Mouse (Mus musculus): ENCODE measurements around the gene Tmem199. TPM values are rescaled to one million over a fixed set of nuclear protein-coding genes. Genes with fewer than 3 reads are reported as not detected.
"Not testable (repeated sequence)": the region's sequence is repeated elsewhere in the genome, so short reads cannot be mapped to it uniquely, and the experiment has no call there.

Tmem199 gene
- polyA plus RNA-seq, 1 experiment from 2014 or later: 56.9 TPM

- no peak overlapping the region for H3K4me2 ChIP-seq (replicated peaks; ENCODE audit: low read depth, low read length)
- peaks cover 19% of the 10 kb centered on the region for H3K36me3 ChIP-seq (ENCODE audit: insufficient read depth, low read length)
- no peak overlapping the region for H3K9ac ChIP-seq (replicated peaks; ENCODE audit: low read length)
- H3K9me3 ChIP-seq (ENCODE audit: low read length): no peaks in the 10 kb centered on the region
- H3K27me3 ChIP-seq (ENCODE audit: insufficient read depth, low read length): no peaks in the 10 kb centered on the region
- H3K27ac ChIP-seq (ENCODE audit: low read length): no peak overlapping the region
- WGBS: 73% methylated on average over 8 of the region's 8 CpGs
- peaks cover 13% of the 10 kb centered on the region for H3K4me1 ChIP-seq (ENCODE audit: insufficient read depth, low read length)
- ATAC-seq (ENCODE audit: low FRiP score, low TSS enrichment): no peak
- no peak overlapping the region for H3K4me3 ChIP-seq (ENCODE audit: low read length)
Measured at GRCm38 (mm10) chr11:78545181-78545580, 33.2 kb upstream of the Tmem199 start.

DNA sequence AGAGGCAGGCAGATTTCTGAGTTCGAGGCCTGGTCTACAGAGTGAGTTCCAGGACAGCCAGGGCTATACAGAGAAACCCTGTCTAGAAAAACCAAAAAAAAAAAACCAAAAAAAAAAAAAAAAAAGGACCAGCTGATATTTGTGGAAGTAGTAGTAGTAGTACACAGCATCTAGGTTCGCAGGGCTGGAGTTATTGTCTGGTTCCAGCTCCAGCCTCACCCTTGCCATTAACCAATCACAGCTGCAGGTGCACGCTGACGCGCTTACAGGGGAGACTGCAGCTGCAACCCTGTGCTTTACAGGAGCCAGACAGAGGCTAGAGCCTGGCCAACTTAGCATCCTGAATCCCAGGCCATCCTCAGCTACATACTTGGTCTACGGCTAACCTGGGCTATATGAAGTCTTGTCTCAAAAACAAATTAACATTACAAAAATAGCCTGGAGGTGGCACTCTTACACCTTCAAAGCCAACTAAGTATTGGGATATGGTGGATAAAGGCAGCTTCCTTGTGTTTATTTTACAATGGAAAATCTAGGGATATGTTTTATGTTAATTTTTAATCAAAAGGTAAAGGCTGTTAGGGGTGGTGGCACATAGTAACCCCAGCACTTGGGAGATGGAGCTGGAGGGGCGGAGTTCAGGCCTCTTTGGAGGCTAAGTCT is 32.6 kb upstream of the Tmem199 start:
- H3K4me1 ChIP-seq (ENCODE audit: insufficient read depth, low read length): peaks cover 10% of the 10 kb centered on the region
- no peak for ATAC-seq (ENCODE audit: low FRiP score, low TSS enrichment)
- peaks cover 24% of the 10 kb centered on the region for H3K36me3 ChIP-seq (ENCODE audit: insufficient read depth, low read length)
- no peaks in the 10 kb centered on the region for H3K9me3 ChIP-seq (ENCODE audit: low read length)
- no peak overlapping the region for H3K4me2 ChIP-seq (replicated peaks; ENCODE audit: low read depth, low read length)
- H3K27me3 ChIP-seq (ENCODE audit: insufficient read depth, low read length): no peaks in the 10 kb centered on the region
- WGBS: 94% methylated on average over 7 of the region's 7 CpGs
- no peak overlapping the region for H3K4me3 ChIP-seq (ENCODE audit: low read length)
- no peak overlapping the region for H3K27ac ChIP-seq (ENCODE audit: low read length)
- no peak overlapping the region for H3K9ac ChIP-seq (replicated peaks; ENCODE audit: low read length)

- no peak for ATAC-seq (ENCODE audit: low FRiP score, low TSS enrichment)
- Histone ChIP-seq H3K4me3 (ENCODE audit: low read length) (no peak overlapping the region), H3K27ac (ENCODE audit: low read length) (no peak overlapping the region), H3K9ac (replicated peaks; ENCODE audit: low read length) (no peak overlapping the region), H3K27me3 (ENCODE audit: insufficient read depth, low read length) (no peaks in the 10 kb centered on the region), H3K4me1 (ENCODE audit: insufficient read depth, low read length) (peaks cover 11% of the 10 kb centered on the region), H3K4me2 (replicated peaks; ENCODE audit: low read depth, low read length) (no peak overlapping the region), H3K36me3 (ENCODE audit: insufficient read depth, low read length) (peaks cover 25% of the 10 kb centered on the region), H3K9me3 (ENCODE audit: low read length) (no peaks in the 10 kb centered on the region)
- WGBS: 94% methylated on average over 3 of the region's 3 CpGs
Measured at GRCm38 (mm10) chr11:78540358-78540757, 28.4 kb upstream of the Tmem199 start.

DNA sequence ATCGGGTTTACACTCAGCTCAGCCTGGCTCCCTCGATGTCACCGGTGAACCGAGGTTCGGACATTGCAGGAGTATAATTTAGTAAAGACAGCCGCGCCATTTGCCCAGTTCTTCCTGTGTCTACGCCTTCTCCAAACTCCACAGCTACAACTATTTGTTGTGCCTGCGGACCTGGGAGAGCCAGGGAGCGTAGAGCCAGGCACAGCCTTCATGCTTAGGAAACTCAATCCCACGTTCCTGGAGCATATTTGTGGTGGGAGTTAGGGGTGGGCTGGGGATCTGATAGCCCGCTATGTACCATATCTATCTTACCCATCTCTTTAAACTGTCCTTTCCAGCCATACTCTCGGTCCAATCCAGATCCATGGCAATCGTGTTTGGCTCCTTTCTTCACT is 24.7 kb upstream of the Tmem199 start:
- ATAC-seq (ENCODE audit: low FRiP score, low TSS enrichment): peak; percentile 5
- 2% methylated on average over 14 of the region's 14 CpGs for WGBS
- peak overlapping the region; percentile 79 for H3K4me2 ChIP-seq (replicated peaks; ENCODE audit: low read depth, low read length)
- H3K27ac ChIP-seq (ENCODE audit: low read length): peak overlapping the region; percentile 82
- peak overlapping the region; percentile 88 for H3K9ac ChIP-seq (replicated peaks; ENCODE audit: low read length)
- peak overlapping the region; percentile 87 for H3K4me3 ChIP-seq (ENCODE audit: low read length)
- H3K4me1 ChIP-seq (ENCODE audit: insufficient read depth, low read length): peaks cover 18% of the 10 kb centered on the region
- H3K27me3 ChIP-seq (ENCODE audit: insufficient read depth, low read length): no peaks in the 10 kb centered on the region
- H3K9me3 ChIP-seq (ENCODE audit: low read length): no peaks in the 10 kb centered on the region
- H3K36me3 ChIP-seq (ENCODE audit: insufficient read depth, low read length): peaks cover 18% of the 10 kb centered on the region

DNA sequence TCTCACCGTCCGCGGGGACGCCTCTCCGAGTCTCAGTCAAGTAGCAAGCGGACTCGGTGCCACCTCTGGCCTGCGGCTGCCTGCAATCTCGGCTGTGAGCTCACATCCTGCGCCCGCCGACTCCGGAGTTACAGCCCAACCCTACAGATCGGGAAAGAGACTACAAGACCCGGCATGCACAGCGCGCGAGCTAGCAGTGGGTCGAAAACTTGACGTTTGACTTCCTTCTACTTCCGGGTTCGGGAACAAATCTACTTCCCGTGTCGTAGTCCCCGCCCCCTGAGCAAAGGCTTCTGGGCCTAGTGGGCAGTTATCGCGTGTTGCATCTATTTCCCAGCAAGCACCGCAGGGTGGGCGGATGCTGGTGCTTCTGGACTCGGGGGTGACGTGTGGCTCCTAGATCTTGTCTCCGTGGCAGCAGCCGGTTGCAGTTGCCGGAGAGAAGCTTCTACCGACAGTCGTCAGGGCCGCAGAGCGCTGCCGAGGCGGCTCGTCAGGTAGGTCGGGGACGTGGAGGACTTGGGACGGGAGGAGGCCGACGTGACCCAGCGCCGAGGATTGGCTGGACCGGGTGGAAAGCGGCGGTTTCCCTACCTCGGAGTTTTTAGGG is 24.2 kb upstream of the Tmem199 start, which contains the start of the genes Tnfaip1 and Ift20:
Tnfaip1 (minus strand) TSS at position 253 of the 610 bp plus-strand sequence.
Ift20 (plus strand) TSS at position 282 of the 610 bp plus-strand sequence.
- peak; percentile 98 for ATAC-seq (ENCODE audit: low FRiP score, low TSS enrichment)
- under 1% methylated on average over 52 of the region's 52 CpGs for WGBS
- Histone ChIP-seq H3K4me2 (replicated peaks; ENCODE audit: low read depth, low read length) (peak within 1 kb of the TSS; percentile 79), H3K9ac (replicated peaks; ENCODE audit: low read length) (peak within 1 kb of the TSS; percentile 88), H3K4me1 (ENCODE audit: insufficient read depth, low read length) (peaks cover 20% of the 10 kb centered on the region), H3K4me3 (ENCODE audit: low read length) (peak within 1 kb of the TSS; percentile 87), H3K9me3 (ENCODE audit: low read length) (no peaks in the 10 kb centered on the region), H3K27ac (ENCODE audit: low read length) (peak within 1 kb of the TSS; percentile 96), H3K36me3 (ENCODE audit: insufficient read depth, low read length) (peaks cover 15% of the 10 kb centered on the region), H3K27me3 (ENCODE audit: insufficient read depth, low read length) (no peaks in the 10 kb centered on the region)

DNA sequence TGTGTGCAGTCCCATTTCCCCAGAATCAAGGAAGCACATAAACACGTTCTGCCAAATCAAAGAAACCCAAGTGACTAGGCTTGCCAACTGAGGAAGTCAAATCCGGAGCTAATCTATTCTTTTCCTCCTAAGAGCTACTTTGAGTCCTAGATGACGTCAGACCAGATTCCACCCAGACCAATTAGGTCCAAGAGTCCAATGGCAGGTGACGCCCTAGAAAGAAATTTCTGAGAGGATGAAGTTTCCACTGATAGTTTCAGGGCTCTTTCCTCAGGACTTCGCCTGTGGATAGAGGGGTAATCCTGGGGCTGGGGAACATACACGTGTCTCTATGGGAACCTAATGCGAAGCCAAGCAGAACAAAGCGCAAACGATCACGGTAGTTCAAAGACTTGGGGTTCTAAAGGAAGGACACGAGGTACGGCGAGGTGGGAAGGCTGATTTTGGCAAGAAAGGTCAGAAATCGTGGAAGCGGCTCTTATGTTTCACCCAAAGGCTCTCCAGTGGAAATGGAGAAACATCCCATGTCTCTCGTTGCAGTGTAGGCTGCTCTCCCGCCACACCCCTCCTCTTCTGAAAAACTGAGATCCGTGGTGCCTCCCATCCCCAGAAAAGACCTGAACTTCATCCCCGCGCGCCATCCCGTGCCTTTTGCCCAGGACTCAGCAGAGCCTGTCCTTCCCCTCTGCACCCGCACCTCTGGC is 23.6 kb upstream of the Tmem199 start:
- peak overlapping the region; percentile 84 for H3K9ac ChIP-seq (replicated peaks; ENCODE audit: low read length)
- peak overlapping the region; percentile 87 for H3K4me3 ChIP-seq (ENCODE audit: low read length)
- under 1% methylated on average over 23 of the region's 23 CpGs for WGBS
- peak; percentile 7; the same call in 1 of the 2 replicates for ATAC-seq (ENCODE audit: low FRiP score, low TSS enrichment)
- peaks cover 9% of the 10 kb centered on the region for H3K36me3 ChIP-seq (ENCODE audit: insufficient read depth, low read length)
- H3K4me2 ChIP-seq (replicated peaks; ENCODE audit: low read depth, low read length): peak overlapping the region; percentile 76
- no peaks in the 10 kb centered on the region for H3K9me3 ChIP-seq (ENCODE audit: low read length)
- no peaks in the 10 kb centered on the region for H3K27me3 ChIP-seq (ENCODE audit: insufficient read depth, low read length)
- H3K27ac ChIP-seq (ENCODE audit: low read length): peak overlapping the region; percentile 96
- peaks cover 27% of the 10 kb centered on the region for H3K4me1 ChIP-seq (ENCODE audit: insufficient read depth, low read length)

DNA sequence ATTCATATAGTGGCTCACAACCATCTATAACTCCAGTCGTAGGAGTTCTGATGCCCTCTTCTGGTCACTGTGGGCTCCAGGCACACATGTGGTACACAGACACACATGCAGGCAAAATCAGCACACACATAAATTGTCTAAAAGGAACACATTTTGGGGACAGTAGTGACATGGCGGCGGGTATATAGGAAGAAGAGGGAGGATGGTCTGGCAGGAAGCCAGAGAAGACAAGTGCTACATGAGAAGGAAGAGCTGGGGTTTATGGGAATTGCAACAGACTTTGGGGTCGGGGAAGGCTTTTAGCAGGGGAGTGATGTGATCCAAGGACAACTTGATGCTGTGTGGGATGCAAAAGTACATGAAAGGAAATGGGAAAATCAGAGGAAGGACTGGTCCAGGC is 22.5 kb upstream of the Tmem199 start:
- peak overlapping the region; percentile 76 for H3K4me2 ChIP-seq (replicated peaks; ENCODE audit: low read depth, low read length)
- H3K27me3 ChIP-seq (ENCODE audit: insufficient read depth, low read length): no peaks in the 10 kb centered on the region
- 82% methylated on average over 4 of the region's 4 CpGs for WGBS
- ATAC-seq (ENCODE audit: low FRiP score, low TSS enrichment): no peak
- H3K36me3 ChIP-seq (ENCODE audit: insufficient read depth, low read length): peaks cover 6% of the 10 kb centered on the region
- H3K4me3 ChIP-seq (ENCODE audit: low read length): peak overlapping the region; percentile 87
- no peaks in the 10 kb centered on the region for H3K9me3 ChIP-seq (ENCODE audit: low read length)
- peaks cover 34% of the 10 kb centered on the region for H3K4me1 ChIP-seq (ENCODE audit: insufficient read depth, low read length)
- H3K9ac ChIP-seq (replicated peaks; ENCODE audit: low read length): peak overlapping the region; percentile 84; the same call in 1 of the 2 replicates
- H3K27ac ChIP-seq (ENCODE audit: low read length): no peak overlapping the region

DNA sequence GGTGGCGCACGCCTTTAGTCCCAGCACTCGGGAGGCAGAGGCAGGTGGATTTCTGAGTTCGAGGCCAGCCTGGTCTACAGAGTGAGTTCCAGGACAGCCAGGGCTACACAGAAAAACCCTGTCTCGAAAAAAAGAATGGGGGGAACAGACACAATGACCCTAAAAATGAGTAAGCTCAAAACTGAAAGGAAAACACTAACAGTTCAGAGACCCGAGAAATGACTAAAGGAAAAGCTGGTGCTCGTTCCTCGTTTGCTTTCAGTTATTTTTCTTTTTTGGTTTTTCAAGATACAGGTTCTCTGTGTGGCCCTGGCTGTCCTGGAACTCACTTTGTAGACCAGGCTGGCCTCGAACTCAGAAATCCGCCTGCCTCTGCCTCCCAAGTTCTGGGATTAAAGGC is 19.5 kb upstream of the Tmem199 start:
- Histone ChIP-seq H3K4me1 (ENCODE audit: insufficient read depth, low read length) (peaks cover 29% of the 10 kb centered on the region), H3K36me3 (ENCODE audit: insufficient read depth, low read length) (peaks cover 30% of the 10 kb centered on the region), H3K27ac (ENCODE audit: low read length) (peak overlapping the region; percentile 80)
- H3K27me3 ChIP-seq (ENCODE audit: insufficient read depth, low read length); ATAC-seq (ENCODE audit: low FRiP score, low TSS enrichment); H3K9ac ChIP-seq (replicated peaks; ENCODE audit: low read length); H3K4me2 ChIP-seq (replicated peaks; ENCODE audit: low read depth, low read length); H3K4me3 ChIP-seq (ENCODE audit: low read length); H3K9me3 ChIP-seq (ENCODE audit: low read length): not testable (repeated sequence)
- 87% methylated on average over 10 of the region's 10 CpGs for WGBS

- Histone ChIP-seq H3K4me3 (ENCODE audit: low read length) (no peak overlapping the region), H3K36me3 (ENCODE audit: insufficient read depth, low read length) (peaks cover 35% of the 10 kb centered on the region), H3K4me2 (replicated peaks; ENCODE audit: low read depth, low read length) (peak overlapping the region; percentile 19; the same call in 1 of the 2 replicates), H3K27ac (ENCODE audit: low read length) (peak overlapping the region; percentile 80), H3K9ac (replicated peaks; ENCODE audit: low read length) (0 out of 2 replicates have a peak overlapping the region, but pooled peaks have one; percentile 29), H3K9me3 (ENCODE audit: low read length) (no peaks in the 10 kb centered on the region), H3K27me3 (ENCODE audit: insufficient read depth, low read length) (no peaks in the 10 kb centered on the region), H3K4me1 (ENCODE audit: insufficient read depth, low read length) (peaks cover 29% of the 10 kb centered on the region)
- ATAC-seq (ENCODE audit: low FRiP score, low TSS enrichment): no peak
- 55% methylated on average over 6 of the region's 6 CpGs for WGBS
Measured at GRCm38 (mm10) chr11:78531046-78531445, 19.1 kb upstream of the Tmem199 start.
